Mouse (Mus musculus) T-helper 17 cell (primary cell): ENCODE results near the gene Ngdn.
"Not testable (repeated sequence)": the region's sequence is repeated elsewhere in the genome, so short reads cannot be mapped to it uniquely, and the experiment has no call there.

Experiments
- in situ Hi-C, 2 experiments: fragments of 300-600 bp; cut with MboI, MseI; formaldehyde crosslinking; loops; 1 replicate in 1 of 2; 2 replicates in 1 of 2; pipeline ENCODE4 v1.15.1; 2025; ENCODE audit warnings: high pct_unique_total_duplicates in 2 of 2

Ngdn gene

GRCm38 (mm10) chr14:54998680-54999079 lies 16.6 kb upstream of the Ngdn start:
- in situ Hi-C loops: no loop called here

GRCm38 (mm10) chr14:54999868-55000267 lies 15.4 kb upstream of the Ngdn start:
- in situ Hi-C loops: not testable (repeated sequence)

GRCm38 (mm10) chr14:55000814-55001213 lies 14.4 kb upstream of the Ngdn start:
- in situ Hi-C loops: no loop called here

GRCm38 (mm10) chr14:55001446-55001845 lies 13.8 kb upstream of the Ngdn start:
- in situ Hi-C loops: no loop called here

GRCm38 (mm10) chr14:55001938-55002686 lies 13.1 kb upstream of the Ngdn start:
- in situ Hi-C loops: no loop called here

GRCm38 (mm10) chr14:55002687-55003120 lies 12.6 kb upstream of the Ngdn start:
- in situ Hi-C loops: no loop called here

- in situ Hi-C loops: no loop called here
Observed at GRCm38 (mm10) chr14:55003878-55004855, 11.1 kb upstream of the Ngdn start.

- in situ Hi-C loops: no loop called here
Observed at GRCm38 (mm10) chr14:55005506-55005905, 9.7 kb upstream of the Ngdn start.

GRCm38 (mm10) chr14:55005967-55006366 lies 9.3 kb upstream of the Ngdn start:
- in situ Hi-C loops: no loop called here

- in situ Hi-C loops: no loop called here
Observed at GRCm38 (mm10) chr14:55006541-55006940, 8.7 kb upstream of the Ngdn start.

GRCm38 (mm10) chr14:55007120-55007908 lies 7.9 kb upstream of the Ngdn start:
- in situ Hi-C loops: no loop called here

GRCm38 (mm10) chr14:55008417-55008816 lies 6.8 kb upstream of the Ngdn start:
- in situ Hi-C loops: no loop called here

- in situ Hi-C loops: no loop called here
Observed at GRCm38 (mm10) chr14:55011116-55011515, 4.1 kb upstream of the Ngdn start.

GRCm38 (mm10) chr14:55014591-55014990 lies 663 bp upstream of the Ngdn start:
- in situ Hi-C loops: no loop called here

- in situ Hi-C loops: no loop called here
Observed at GRCm38 (mm10) chr14:55015767-55016111, 485 bp downstream of the Ngdn start.

GRCm38 (mm10) chr14:55016876-55017275 lies 1.6 kb downstream of the Ngdn start:
- in situ Hi-C loops: no loop called here

- in situ Hi-C loops: no loop called here
Observed at GRCm38 (mm10) chr14:55020394-55020793, 5.1 kb downstream of the Ngdn start.

- in situ Hi-C loops: no loop called here
Observed at GRCm38 (mm10) chr14:55023011-55023410, 7.8 kb downstream of the Ngdn start.

- in situ Hi-C loops: no loop called here
Observed at GRCm38 (mm10) chr14:55024236-55024635, 9.0 kb downstream of the Ngdn start.

- in situ Hi-C loops: loop anchor here (5.0 kb wide), 1 partner anchor 52 kb away; no protein-coding TSS in a partner anchor
Observed at GRCm38 (mm10) chr14:55025527-55025926, 10.3 kb downstream of the Ngdn start.

GRCm38 (mm10) chr14:55027251-55027650 lies 12.0 kb downstream of the Ngdn start:
- in situ Hi-C loops: loop anchor here (5.0 kb wide), 1 partner anchor 50 kb away; no protein-coding TSS in a partner anchor

- in situ Hi-C loops: loop anchor here (5.0 kb wide), 1 partner anchor 50 kb away; no protein-coding TSS in a partner anchor
Observed at GRCm38 (mm10) chr14:55027653-55028052, 12.4 kb downstream of the Ngdn start.
